Mouse (Mus musculus) embryonic stem cell, embryonic (primary cell): ENCODE measurements around the gene Pak2.
"Not testable (repeated sequence)": the region's sequence is repeated elsewhere in the genome, so short reads cannot be mapped to it uniquely, and the experiment has no call there.

ENCODE experiments used
- CTCF ChIA-PET, 4 experiments: fragments of 300-600 bp in 2 of 4; fragments of 350-600 bp in 2 of 4; sonication (Branson Sonifier 250); formaldehyde crosslinking; loops; one replicate each; lab custom pipeline; 2022; ENCODE audit warnings: inconsistent platforms in 2 of 4; lab: Charles Lee
- POLR2A ChIA-PET, 4 experiments: fragments of 300-600 bp in 2 of 4; fragments of 350-600 bp in 2 of 4; sonication (Branson Sonifier 250); formaldehyde crosslinking; loops; one replicate each; lab custom pipeline; 2022; ENCODE audit warnings: antibody characterized with exemption in 4 of 4, inconsistent platforms in 1 of 4; lab: Charles Lee

The Pak2 gene

DNA sequence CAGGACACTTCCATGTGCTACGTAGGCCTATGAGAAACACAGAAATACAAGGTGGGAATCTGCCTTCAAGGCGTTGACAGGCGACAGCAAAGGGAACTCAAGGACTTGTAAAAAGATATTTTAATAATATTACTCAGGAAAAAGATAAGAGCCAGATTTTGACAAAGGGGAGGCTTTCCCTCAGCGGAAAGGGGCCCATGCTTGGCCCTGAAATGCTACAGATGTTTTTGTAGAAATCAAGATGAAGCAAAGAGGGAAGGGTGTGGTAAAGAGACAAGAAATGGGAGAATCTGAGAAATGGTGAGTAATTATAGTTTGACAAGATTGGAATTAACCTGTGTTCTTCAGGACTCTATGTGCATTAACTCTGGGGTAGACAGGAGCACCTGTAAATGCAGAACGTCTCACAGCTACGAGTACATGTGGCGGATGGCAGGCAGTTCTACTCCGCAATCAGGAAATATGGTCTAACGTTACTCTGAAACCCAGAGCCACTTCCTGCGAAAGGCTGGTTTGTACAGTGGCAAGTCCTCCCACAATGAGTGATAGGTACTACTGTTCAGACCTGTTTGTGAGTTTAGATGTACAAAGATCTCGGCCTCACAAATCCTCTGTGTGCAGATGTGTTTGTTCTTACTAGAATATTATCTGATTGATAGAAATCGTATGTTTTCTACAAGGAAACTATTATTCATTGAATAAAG lies 28.4 kb upstream of the Pak2 start:
- ChIA-PET POLR2A (interaction anchor here in 2 of 4 experiments (0.9 to 1.6 kb wide), 4 partner anchors 8 to 166 kb away, joined by 3 to 8 read pairs (median 4); partner anchors contain the start of genes Cep19 (in 1 of the 2), Pigx (in 1 of the 2) and Senp5 (in 1 of the 2)), CTCF (interaction anchor here in 2 of 4 experiments (0.8 to 1.7 kb wide), 4 partner anchors 8 to 164 kb away, joined by 4 to 8 read pairs (median 5); partner anchors contain the start of genes Cep19 (in 1 of the 2) and Pigx (in 1 of the 2))

DNA sequence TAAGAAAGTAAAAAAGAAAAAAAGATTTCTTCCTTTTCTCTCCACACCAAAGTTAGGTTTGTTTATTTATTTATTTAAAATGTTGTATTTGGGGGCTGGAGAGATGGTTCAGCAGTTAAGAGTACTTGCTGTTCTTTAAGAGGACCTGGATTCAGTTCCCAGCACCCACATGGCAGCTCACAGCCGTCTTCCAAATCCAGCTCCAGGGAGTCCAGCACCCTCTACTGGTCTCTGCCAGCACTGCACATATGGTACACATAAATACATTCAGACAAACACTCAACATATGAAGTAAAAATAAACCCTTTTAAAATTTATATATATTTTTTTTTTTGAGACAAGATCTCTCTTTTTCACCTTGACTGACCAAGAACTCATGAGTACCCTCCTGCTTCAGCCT lies 26.6 kb upstream of the Pak2 start:
- CTCF ChIA-PET, result interaction anchor here in 2 of 4 experiments (0.5 to 1.9 kb wide), 3 partner anchors 10 to 531 kb away, joined by 3 to 7 read pairs (median 3); no protein-coding TSS in a partner anchor
- POLR2A ChIA-PET, result interaction anchor here in 2 of 4 experiments (1.4 to 1.7 kb wide), 2 partner anchors 19 to 140 kb away, joined by 3 read pairs; no protein-coding TSS in a partner anchor

DNA sequence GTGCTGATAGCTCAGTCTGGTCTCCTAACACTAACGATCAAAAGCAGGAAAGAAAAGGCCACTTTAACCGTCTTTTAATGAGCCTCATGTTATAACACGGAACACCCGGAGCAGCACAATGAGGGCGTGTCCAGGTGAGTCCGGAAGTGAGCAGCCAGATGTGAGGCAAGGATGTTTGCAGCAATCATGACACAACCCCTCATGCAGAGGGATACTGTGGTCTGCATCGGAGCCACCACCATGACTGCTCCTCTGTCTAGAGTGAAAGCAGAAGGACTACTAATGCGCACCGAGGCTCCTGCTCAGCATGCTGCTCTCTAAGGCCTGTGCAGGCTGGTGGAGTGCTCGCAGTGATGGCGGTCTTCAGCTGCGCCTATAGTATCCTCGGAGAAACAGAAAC lies 23.2 kb upstream of the Pak2 start:
- CTCF ChIA-PET, result no interaction called here

DNA sequence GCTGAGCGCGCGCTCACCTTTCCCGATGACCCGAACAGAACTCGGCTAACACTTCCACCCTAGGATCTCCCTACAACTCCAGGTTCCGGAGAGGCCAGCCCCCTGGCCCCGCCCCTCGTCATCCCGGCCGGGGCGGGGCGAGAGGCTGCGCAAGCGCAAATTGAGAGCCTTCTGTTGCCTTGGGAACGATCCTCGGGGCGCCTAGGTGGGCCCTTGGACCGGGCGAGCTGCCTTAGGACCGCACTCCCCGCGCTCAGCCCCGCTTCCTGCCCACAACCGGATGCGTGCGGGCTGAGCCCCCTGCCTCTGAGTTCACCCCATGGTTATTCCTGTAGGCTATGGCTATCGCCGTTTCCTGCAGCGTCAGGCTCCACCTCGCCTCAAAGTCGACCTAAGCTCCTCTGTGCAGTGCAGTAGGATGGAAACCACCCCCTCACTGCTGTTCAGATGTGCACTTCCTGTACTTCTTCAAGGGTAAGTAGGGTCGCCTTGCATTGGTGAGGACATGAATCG lies 20.6 kb upstream of the Pak2 start, which contains the start of the genes Pigx and Cep19:
Pigx (minus strand) TSS at position 103 of the 513 bp plus-strand sequence.
Cep19 (plus strand) TSS at position 163 of the 513 bp plus-strand sequence.
- POLR2A ChIA-PET, result interaction anchor here in 3 of 4 experiments (0.6 to 2.6 kb wide), 27 partner anchors 9 to 1042 kb away, joined by 3 to 14 read pairs (median 4); partner anchors contain the start of genes Iqcg (in 1 of the 3), Pak2 (in 1 of the 3), Rpl35a (in 1 of the 3) and Senp5 (in 1 of the 3)
- CTCF ChIA-PET, result interaction anchor here in 3 of 4 experiments (0.5 to 1.0 kb wide), 4 partner anchors 9 to 471 kb away, joined by 3 to 4 read pairs (median 4); no protein-coding TSS in a partner anchor

More for the DNA sequence above, 23.2 kb upstream of the Pak2 start:
- POLR2A ChIA-PET, result interaction anchor here in 2 of 4 experiments (0.7 to 1.1 kb wide), 2 partner anchors 11 to 25 kb away, joined by 3 read pairs; no protein-coding TSS in a partner anchor

DNA sequence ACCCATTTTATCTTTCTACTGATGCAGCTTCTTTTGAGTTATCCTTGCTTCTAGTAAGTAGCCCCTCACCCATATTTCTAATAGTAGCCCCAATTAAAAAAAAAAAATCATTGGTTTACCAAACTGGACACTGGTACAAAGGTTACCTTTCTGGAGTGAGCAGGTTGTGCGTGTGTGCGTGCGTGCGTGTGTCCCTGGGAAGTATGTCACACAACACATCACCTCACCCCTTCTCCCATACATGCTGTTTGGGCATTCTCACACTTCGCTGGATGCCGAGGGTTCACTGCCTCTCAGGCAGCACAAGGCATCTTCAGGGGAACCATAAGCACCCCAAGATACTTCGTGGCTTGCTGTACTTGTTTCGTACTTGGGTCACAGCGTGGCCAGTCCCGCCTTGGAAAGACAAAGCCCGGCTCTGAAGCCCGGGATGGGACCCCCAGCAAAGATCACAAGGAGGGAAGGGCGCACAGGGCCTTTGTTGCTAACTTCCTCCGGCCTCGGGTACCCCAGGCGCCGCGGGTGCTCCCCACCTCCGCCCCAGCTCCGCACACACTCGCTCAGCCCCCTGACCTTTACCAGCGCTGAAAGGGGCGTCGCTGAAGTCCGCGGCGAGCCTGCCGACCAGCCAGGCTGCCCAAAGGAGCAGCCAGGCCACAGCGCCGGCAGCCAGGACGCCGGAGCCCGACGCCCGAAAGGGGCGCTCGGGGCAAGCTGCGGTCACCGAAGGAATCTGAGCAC lies 19.9 kb upstream of the Pak2 start:
- ChIA-PET POLR2A (interaction anchor here in 3 of 4 experiments (0.6 to 2.6 kb wide), 32 partner anchors 8 to 1042 kb away, joined by 3 to 14 read pairs (median 4); partner anchors contain the start of genes Pak2 (in 1 of the 3), Senp5 (in 1 of the 3) and Ubxn7 (in 1 of the 3)), CTCF (interaction anchor here in 3 of 4 experiments (0.5 to 1.0 kb wide), 3 partner anchors 9 to 470 kb away, joined by 3 to 4 read pairs (median 4); no protein-coding TSS in a partner anchor)

DNA sequence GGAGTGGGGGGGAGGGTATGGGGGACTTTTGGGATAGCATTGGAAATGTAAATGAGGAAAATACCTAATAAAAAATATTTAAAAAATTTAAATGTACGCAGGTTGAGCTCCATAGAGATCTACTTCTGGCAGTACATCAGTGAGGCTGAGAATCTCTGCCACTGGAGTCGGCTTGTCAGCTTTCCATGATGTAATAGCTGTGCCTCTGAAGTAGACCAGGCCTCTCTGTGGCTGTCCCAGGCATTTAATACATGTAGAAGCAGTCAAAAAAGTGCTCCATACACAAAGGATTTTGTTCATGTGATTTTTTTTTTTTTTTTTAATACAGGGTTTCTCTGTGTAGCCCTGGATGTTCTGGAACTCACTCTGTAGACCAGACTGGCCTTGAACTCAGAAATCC lies 18.6 kb upstream of the Pak2 start:
- CTCF ChIA-PET, result not testable (repeated sequence)
- POLR2A ChIA-PET, result interaction anchor here in 2 of 4 experiments (0.7 to 1.1 kb wide), 3 partner anchors 19 to 433 kb away, joined by 3 to 5 read pairs (median 3); partner anchors contain the start of gene Pak2 (in 1 of the 2)

DNA sequence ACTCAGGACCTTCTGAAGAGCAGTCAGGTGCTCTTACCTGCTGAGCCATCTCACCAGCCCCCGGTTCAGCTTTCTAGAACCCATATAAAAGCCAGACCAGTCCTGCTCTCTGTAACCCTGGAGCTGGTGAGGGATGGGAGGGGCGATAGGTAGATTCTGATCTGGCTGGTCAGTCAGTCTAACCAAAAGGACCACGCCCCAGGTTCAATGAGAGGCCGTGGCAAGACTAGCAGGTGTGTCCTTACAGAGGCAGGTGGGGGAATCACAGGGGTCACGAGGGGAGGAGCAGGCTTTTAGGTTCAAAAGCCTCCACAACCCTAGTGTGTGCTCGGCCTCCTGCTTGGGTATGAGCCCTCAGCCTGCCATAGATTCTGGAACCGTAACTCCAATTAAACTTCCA lies 12.3 kb upstream of the Pak2 start:
- ChIA-PET POLR2A (interaction anchor here in 3 of 4 experiments (0.5 to 2.2 kb wide), 13 partner anchors 12 to 517 kb away, joined by 3 to 11 read pairs (median 4); partner anchors contain the start of genes Pak2 (in 3 of the 3), Senp5 (in 1 of the 3), Tfrc (in 1 of the 3) and Ubxn7 (in 1 of the 3)), CTCF (interaction anchor here in 1 of 4 experiments (1.0 kb wide), 1 partner anchor 388 kb away, joined by 4 read pairs; no protein-coding TSS in a partner anchor)

DNA sequence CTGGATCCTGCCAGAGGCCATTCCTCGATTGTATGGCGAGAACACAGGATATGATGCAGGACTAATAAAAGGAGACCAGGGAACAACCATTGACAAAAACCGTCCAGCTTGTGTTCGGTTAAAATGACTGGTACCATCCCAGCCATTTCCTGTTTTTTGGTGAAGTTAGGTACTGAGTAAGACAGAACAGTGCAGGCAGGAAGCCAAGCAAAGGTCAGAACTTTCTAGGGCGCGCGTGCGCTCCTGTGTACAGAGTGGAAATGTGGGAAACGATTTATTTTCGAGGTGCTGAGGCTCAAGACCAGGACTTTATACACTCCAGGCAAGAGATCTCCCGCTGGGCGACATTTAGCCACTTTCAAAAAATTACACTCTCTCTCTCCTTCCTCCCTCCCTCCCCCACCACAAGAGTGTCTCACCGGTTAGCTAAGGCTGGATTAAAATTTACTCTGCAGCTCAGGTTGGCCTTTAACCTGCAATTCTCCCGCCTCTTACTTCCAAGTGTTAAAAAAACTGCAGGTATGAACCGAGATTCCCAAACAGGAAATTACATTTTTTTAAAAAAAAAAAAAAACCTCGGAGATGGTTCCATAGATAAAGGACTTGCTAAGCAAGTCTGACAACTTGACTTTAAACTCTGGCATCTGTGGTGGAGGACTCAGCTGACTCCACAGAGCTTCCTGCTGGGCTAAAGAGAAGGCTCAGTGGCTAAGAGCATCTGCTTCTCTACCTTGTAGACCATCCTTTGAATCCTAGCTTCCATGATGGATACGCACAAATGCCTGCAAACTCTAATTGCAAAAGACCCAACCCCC lies 8.7 kb upstream of the Pak2 start:
- POLR2A ChIA-PET, result interaction anchor here (0.6 to 2.7 kb wide), 17 partner anchors 9 to 580 kb away, joined by 3 to 26 read pairs (median 4); partner anchors contain the start of genes Cep19 (in 2 of the 4), Pak2 (in 2 of the 4), Pigx (in 2 of the 4) and Senp5 (in 1 of the 4)
- CTCF ChIA-PET, result interaction anchor here in 1 of 4 experiments (0.6 kb wide), 2 partner anchors 9 to 459 kb away, joined by 7 to 9 read pairs; no protein-coding TSS in a partner anchor

DNA sequence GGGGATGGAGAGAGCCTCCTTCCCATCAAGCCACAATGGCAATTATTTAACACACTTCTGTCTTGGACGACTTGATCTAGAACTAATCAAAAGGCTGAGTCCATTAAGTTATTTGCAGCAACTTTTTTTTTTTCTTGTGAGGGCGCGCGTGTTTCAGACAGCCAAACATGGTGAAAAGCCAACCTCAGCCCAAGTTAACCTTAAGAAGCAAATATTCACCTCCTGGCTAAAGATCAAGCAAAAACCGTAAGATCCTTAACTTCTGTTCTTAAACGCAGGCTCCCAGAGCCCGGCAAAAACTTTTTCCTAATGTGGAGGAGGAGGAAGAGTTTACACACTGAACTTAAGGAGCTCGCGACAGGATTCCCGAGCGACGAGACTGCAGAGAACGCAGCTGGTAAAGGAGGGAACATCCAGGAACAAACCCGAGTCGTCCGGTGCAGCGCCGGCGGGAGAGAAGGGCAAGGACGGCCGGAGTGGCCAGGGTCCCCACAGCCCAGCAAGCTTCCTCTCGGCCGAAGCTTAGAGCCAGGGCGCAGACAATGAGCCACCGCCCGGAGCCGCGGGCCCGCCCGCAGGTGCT lies 643 bp downstream of the Pak2 start:
- ChIA-PET POLR2A (interaction anchor here in 3 of 4 experiments (0.6 to 3.4 kb wide), 52 partner anchors 8 to 627 kb away, joined by 3 to 26 read pairs (median 4); partner anchors contain the start of genes Cep19 (in 2 of the 3), Pigx (in 2 of the 3), Senp5 (in 2 of the 3) and Ubxn7 (in 1 of the 3)), CTCF (interaction anchor here in 3 of 4 experiments (0.6 to 0.7 kb wide), 5 partner anchors 9 to 197 kb away, joined by 3 to 7 read pairs (median 6); no protein-coding TSS in a partner anchor)

DNA sequence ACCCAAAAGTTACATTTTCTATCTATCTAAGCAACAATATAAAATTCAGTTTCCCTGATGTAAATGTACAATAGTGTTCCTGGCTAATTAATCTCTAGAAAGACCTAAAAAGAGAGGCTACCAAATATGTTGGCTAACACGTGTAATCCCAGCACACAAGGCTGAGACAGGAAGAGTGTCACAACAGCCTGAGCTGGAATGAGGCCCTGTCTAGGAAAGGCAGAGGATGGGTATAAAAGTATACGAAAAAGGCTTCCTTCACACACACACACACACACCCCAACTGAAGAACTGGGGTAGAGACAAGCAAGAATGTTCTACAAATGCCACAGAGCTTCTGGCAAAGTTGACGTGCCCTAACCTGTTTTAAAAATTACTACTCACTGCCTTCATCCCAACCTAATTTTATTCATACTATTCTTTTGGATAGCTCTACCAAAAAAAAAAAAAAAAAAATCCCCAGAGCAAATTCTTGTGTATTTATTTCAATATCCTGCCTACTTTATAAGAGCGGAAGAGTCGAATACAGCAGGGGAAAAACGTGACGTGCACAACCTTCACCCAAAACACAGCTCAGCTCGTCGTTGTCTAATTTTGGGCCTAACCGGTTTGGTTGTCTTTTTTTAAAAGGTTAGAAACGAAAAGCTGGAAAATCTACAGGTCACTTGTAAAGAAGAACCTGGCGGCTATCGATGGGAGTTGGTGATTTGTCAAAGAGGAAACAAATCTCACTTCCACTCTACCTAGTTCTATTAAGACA lies 1.3 kb downstream of the Pak2 start:
- POLR2A ChIA-PET, result interaction anchor here in 3 of 4 experiments (0.6 to 3.4 kb wide), 50 partner anchors 8 to 613 kb away, joined by 3 to 26 read pairs (median 4); partner anchors contain the start of genes Cep19 (in 2 of the 3), Pigx (in 2 of the 3), Senp5 (in 2 of the 3) and Ubxn7 (in 1 of the 3)
- CTCF ChIA-PET, result interaction anchor here in 3 of 4 experiments (0.6 to 0.7 kb wide), 6 partner anchors 10 to 197 kb away, joined by 3 to 7 read pairs (median 6); no protein-coding TSS in a partner anchor

DNA sequence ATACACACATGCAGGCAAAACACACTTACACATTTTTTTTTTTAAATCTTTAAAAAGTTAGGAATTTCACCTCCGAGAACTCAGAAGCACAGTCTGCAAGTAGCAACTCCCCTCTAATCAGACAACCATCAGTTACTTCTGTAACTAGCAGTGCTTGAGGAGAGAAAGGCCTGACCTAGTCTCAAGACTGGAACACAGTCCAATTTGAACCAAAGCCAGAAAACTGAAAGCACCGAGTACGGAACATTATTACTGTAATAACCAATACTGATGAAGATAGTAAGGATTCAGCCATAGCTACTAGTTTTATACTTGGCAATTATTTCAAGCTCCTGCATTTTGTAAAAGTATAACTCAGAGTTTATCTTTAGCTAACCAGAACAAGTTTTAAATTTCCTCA lies 2.7 kb downstream of the Pak2 start:
- POLR2A ChIA-PET, result interaction anchor here in 2 of 4 experiments (0.6 to 2.9 kb wide), 8 partner anchors 8 to 377 kb away, joined by 3 to 21 read pairs (median 4); no protein-coding TSS in a partner anchor

DNA sequence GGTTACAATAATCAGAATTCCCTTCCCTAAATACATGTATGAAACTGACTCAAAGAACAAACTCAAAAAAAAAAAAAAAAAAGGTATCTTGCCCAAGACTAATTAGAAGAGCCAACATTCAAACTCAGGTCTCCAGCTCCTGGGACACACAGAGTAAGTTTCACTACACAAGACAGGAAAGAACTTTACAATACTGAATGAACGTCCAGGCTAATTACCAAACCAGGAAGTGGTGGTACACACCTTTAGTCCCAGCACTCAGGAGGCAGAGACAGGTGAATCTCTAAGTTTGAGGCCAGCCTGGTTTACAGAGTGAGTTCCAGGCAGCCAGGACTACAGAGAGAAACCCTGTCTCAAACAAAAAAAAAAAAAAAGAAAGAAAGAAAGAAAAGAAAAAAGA lies 3.4 kb downstream of the Pak2 start:
- POLR2A ChIA-PET, result interaction anchor here (0.6 to 2.0 kb wide), 10 partner anchors 10 to 1020 kb away, joined by 3 to 9 read pairs (median 4); no protein-coding TSS in a partner anchor
- CTCF ChIA-PET, result no interaction called here

More for the DNA sequence above, 2.7 kb downstream of the Pak2 start:
- CTCF ChIA-PET, result no interaction called here

DNA sequence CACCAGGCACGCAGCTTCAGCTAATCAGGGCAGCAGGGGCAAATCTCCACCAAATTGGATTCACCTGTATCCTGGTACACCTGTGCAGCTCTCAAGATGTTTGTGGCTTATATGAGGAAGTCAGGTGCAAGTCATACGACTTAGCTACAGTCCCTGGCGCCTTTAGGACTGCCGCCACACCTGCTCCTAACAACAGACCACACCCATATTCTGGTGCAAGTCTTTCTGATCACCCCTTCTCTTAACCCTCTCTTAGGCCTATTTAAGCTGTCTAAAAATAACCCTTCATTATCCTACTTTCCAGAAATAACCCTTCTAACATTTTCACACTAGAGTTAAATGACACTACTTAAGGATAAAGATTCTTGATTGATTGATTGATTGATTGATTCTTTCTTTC lies 9.1 kb downstream of the Pak2 start:
- ChIA-PET CTCF (interaction anchor here in 1 of 4 experiments (0.6 kb wide), 1 partner anchor 1203 kb away, joined by 3 read pairs; no protein-coding TSS in a partner anchor), POLR2A (interaction anchor here in 3 of 4 experiments (0.6 to 4.6 kb wide), 18 partner anchors 8 to 1228 kb away, joined by 3 to 21 read pairs (median 4); partner anchors contain the start of genes Nrros (in 1 of the 3), Pak2 (in 1 of the 3) and Senp5 (in 1 of the 3))
